Mouse (Mus musculus): ENCODE data around the gene Wfdc18.

GRCm38 (mm10) chr11:83746152-83746551 is 37.3 kb downstream of the Wfdc18 start:
- TF ChIP-seq FLI1 (IDR thresholded peaks at IDR 0.05; ENCODE audit: low read length) = no peak
- TF ChIP-seq GATA1 (IDR thresholded peaks at IDR 0.05; ENCODE audit: borderline replicate concordance, low read length) = no peak

Measured in megakaryocyte, embryonic 14.5 days (primary cell).